Mouse (Mus musculus) mesoderm, embryonic 11.5 days (tissue): ENCODE results near the gene Cyp17a1.

Experiments
- DNase-seq: peaks from one replicate; pipeline ENCODE4 v3.0.0-alpha.2; 2012; ENCODE audit warnings: low read depth, low spot score

The Cyp17a1 gene

DNA sequence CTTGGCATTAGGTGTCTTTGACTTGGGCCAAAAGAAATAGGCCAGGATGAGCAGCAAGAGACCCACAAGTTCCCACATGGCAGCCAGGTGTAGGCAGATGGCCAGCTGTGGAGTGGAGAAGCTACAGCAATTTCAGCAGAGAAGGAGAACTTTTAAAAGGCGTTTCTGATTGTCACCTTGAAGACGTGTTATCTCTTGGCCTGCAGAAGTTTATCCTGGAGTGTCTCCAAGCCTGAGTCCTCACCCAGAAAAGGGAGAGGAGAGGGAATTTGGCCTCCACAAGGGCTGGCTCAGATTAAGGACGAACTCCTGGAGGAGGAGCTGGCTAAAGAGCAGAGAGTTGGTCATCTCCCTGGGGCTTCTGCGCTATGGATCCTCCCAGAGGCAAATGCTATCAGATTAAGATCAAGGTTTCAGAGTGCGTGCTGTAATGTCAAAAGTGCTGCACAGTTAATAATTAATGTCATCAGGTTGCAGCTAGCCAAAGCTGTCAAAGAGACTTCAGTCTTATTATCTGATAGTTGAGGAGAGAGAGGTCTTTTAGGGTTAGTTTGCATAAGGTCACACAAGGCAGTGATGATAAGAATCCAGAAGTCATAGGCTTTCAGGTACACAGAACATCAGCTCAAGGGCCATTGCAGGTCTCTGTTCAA is at the start of gene Cyp17a1:
Gene Cyp17a1, minus strand, starts transcription at position 407 of the 653 bp plus-strand sequence.
- no peak for DNase-seq

DNA sequence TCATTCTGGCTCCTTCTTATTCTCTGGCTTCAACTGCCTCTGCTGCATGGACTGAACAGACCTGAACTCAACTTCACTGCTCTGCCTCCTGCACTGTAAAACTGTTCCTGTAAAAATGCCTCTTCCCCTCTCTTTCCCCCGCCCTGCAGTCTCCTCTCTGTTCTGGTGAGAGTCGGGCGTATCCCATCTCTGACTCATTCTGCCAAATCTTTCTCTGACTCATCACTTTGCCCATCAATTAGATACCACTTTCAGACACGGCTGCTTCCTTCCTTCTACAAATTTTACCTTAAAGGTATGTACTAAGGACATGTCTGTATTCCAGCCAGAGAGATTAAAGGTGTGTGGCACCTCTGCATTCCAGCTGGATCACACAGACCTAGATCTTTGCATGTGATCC is 45.2 kb upstream of the Cyp17a1 start:
- DNase-seq: no peak

DNA sequence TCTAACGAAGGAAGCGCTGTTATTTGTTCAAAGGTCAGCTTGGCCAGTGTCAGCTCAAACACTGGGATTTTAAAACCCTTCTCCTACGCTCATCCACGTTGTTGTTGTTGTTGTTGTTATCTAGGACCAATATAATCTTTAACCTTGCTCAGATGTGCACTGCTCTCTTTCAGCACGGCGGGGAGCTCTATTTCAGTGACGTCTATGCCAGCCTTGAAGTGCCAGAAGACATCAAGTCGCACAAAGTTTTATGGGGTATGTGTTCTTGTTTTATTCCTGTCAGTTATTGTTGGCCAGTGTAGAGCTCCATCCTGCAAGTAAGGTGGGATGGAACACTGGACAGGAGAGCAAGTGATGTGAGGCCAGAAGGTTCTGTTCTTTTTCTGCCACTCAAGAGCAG is 42.0 kb upstream of the Cyp17a1 start:
- no peak for DNase-seq

DNA sequence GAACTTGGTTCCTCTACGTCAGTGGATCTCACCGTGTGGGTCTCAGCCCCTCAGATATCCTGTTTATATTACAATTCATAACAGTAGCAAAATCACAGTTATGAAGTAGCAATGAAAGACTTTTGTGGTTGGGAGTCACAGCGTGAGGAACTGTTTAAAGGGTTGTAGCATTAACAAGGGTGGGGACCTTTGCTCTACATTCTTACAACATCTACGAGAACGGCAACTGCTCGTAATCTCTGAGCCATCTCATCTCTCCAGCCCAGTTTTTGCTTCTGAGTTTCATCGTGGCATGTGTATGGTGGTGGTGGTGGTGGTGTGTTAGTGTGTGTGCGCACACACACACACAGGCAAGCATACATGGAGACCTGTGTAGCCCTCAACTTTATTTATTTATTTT is 41.3 kb upstream of the Cyp17a1 start:
- no peak for DNase-seq

DNA sequence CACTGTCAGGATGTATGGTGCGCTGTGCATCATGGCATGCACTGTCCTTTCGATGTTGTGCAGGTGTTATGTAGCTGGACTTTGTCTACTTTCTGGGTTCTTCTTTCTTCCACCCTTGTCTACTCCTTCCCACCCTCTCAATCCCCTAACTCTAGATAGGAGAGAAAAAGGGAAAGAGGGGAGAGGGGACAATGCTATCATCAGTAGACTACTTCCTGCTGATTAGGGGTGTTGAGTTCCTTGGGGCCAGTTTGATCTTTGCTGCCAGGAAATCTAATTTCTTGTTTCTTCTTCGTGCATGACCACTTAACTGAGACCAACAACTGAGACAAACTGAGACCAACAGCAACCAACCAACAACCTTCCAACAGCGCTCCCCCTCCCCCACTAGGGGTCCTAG is 37.6 kb upstream of the Cyp17a1 start:
- DNase-seq: no peak

DNA sequence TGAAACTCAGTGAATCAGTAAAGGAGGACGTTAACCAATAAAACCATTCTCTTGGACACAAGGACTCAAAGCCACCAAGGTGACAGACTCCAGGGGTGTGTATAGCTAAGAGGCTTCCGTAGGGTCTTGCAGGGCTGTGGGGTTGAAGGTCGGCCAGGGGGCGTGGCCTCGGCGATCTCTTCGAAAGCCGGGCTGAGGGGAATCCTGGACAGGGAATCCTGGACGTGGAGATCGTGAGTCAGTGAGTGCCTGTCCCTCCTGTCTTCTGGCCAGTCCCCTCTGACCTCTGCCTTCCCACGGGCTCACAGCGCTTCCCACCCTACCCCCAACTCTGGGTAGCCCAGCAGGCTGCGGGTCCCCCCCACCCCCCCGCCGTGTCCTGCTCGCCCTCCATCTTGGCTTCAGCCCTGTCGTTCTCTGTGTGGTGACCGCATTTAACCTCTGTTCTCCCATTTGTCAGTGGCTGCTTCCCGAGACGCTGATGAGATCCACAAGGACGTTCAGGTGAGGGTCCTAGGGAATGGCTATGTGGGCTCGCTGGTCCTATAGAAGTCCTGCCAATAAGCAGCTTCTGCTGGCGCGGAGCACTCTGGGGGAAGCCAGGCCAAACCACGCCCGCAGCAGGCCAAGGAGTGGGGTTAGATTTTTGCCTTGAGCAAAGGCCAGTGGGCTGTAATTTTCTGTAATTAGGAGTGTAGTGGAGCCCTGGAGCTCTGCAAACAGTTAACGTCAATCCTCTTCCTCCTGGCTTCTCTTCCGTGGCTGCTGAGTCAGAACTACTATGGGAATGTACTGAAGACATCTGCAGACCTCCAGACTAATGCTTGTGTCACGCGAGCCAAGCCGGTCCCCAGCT is 34.6 kb upstream of the Cyp17a1 start, which contains the start of gene As3mt:
Gene As3mt, plus strand, starts transcription at position 163 of the 856 bp plus-strand sequence.
- peak; percentile 69 for DNase-seq

DNA sequence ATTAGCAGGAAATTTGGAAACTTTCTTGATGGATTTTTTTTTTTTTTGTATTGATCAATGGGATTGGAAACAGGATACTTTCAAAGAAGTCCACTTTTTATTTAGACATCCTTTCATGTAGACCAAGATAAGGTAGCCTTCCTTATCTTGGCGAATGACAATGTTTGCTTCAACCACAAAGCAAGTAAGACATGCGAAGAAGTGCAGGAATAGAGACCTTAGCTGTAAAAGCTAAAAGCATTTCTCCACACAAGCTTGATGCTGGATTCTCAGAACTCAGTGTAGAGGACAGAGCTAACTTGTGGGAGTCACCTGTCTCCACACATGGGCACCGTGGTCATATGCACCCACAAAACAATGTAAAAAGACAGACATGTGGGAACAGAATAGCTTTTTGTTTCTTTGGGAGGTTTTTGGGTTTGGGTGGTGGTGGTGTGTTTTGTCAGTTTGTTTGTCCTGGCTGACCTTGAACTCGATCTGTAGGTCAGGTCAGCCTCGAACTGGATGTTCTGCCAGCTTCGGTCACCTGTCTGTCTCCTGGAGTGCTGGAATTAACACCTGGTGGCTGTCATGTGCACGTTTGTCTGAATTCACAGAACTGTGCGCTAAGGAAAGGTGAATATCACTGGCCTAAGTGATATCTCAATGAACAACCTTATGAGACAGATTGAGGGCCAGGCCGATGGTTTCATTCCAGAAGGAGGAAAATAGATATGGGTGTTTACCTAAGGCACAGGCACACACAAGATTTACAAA is 33.7 kb upstream of the Cyp17a1 start:
- no peak for DNase-seq

DNA sequence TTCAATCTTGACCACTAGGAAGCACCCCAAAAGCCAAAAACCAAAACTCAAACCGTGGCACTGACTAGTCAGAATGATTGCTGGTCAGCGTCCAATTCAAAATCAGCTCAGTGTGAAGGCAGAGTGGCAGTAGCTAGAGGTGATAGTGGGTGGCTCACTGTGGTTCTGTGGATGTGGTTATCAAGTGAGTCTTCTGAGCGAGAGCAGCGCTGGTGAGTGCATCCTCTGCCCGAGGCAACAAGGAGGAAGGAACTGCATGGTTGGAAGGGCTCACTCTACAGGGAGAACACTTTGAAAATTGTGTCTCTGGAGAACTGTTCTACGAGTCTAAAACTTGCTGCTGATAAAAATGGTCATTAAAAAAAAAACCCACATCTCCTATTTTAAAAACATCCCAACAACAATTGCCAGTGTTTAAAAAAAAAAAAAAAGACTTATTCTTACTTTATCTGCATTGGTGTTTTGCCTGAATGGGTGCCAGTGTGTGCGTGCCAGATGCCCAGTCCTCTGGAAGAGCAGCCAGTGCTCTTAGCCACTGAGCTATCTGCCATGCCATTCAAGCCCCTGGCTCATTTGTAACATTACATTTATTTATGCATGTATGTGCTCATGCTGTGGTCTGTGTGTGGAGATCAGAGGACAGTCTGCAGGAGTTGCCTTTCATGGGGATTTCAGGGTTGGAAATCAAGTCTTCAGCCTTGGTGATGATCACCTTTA is 33.0 kb upstream of the Cyp17a1 start:
- DNase-seq: no peak

DNA sequence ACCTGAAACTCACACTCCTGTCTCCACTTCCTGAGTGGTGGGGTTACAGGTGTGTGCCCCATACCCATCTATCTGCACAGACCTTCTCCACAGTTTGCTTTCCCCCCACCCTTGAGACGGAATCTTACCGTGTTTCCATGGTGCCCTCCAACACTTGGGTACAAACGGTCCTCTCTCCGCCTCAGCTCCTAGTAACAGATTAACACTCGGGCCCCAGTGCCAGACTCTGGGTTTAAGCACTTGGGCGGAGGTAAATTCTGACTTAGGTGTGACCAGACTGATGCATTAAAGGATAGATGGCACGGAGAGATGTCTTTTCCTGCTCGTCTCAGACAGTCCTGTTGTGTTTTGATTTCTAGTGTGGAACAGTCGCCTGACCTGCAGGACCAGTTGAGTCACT is 28.2 kb upstream of the Cyp17a1 start:
- DNase-seq: no peak

DNA sequence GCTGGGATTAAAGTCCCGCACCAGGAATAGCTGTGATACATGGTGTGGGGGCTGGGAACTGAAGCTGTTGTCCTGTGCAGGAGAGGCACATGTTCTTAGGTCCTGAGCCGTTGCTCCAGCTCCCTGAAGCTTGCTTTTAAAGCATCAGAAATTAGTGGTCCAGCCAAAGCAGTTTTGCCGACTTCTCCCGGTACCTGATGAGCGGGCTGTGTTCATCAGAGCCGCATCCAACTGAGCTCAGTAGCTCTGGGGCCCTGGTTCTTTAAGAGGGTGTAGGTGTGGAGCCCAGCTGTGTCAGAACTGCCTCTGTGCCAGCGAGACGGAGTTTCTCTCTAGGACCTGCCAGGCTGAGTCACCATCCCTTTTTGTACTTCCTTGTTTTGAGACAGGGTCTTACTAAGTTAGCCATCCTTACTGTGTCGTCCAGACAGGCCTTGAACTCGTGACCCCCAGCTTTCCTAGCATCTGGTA is 26.1 kb upstream of the Cyp17a1 start:
- no peak for DNase-seq

DNA sequence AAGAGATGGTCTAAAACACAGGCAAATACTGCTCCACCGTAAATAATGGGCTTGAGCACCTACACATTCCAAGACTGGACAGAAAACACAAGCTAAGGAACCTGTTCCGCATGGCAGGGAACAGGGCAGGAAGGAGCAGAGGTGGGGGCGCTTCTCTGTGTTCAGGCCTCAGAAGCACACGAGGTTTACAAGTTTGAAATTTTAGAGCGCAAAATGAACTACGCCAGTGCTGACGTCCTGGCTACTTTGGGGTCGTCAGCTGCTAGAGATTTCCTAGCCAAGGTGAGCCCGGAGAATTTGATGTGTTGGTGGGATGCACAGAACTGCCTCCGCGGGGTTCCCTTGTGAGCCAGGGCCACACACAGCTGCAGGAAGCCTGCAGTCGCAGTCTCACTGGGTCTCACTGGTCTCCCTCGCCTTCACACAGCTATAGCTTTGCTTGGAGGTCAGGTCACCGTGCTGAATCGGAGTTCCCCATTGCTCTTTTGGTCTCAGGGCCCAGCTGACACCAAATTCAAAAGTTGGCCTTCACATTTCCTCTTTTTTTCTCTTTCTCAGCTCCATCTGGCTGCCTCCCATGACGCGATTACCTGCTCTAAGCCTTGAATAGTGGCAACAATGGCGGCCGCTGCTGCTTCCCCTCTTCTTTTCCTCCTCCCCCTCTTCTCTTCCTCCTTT is 25.0 kb upstream of the Cyp17a1 start:
- no peak for DNase-seq

DNA sequence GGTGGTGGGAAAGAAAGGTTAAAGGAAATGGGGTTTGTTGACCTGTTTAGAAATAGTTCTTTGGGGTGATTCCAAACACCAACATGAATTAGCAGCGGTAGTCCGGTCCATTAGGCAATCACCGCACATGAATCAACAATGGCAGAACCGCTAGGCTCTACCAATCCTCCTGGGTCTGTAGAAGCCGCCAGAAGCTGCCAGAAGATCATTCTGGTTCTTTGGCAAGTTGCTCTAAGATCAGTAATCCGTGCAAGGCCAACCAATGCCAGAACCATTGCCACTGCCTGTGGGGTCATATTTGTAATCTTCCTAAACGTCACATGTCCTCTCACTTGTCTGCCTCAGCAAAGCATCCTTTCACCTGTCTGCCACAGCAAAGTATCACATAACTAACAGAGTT is 24.0 kb upstream of the Cyp17a1 start:
- DNase-seq: no peak

DNA sequence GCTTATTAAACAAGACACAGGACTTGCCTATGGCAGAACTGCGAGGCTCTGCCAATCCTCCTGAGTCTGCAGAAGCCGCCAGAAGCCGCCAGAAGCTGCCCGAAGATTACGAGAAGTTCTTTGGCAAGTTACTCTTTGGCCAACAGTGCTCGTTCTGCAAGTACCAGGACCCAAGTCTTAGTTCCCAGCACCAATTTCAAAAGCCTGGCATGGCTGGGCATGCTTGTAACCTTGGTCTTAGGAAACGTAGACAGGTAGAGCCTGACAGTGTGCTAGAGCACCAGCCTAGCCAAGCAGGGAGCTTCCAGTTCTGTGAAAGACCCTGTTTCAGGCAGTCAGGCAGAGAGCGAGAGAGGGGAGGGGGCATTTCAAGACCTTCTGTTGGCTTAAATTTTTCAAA is 23.5 kb upstream of the Cyp17a1 start:
- DNase-seq: no peak

DNA sequence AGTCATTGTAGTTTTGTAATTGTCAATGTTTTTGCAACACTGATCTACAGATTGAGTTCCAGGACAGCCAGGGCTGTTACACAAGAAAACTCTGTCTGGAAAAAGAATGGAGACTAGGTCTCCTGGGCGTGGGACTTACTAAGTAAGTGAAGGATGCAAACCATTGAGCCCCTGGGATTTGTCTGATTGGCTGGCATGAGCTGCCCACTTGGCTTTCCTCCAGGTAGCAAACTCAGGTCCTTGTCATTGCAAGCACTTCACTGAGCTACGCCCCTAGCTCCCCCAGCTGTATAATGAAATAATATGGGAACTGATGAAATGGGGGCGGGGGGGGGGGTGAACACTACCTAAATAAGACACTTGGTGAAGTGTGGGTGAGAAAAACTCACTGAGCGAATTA is 20.2 kb upstream of the Cyp17a1 start:
- DNase-seq: no peak

DNA sequence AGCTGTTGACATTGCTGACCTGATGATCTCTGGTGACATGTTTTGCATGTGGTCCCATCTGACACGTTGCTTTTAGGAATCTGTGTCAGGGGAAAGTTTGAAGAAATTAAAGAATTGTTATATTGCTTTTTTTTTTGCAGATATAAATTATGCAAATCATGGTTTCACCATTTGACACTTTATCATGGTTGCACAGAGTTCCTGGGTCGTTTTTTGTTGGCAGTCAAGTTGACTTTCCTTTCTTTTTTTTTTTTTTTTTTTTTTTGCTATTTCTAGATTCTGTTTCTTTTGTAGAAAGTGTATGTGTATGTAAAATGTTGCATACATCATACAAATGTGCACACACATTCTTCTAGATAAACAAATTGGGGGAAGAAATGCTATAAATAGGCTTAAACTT is 18.1 kb upstream of the Cyp17a1 start:
- DNase-seq: no peak

DNA sequence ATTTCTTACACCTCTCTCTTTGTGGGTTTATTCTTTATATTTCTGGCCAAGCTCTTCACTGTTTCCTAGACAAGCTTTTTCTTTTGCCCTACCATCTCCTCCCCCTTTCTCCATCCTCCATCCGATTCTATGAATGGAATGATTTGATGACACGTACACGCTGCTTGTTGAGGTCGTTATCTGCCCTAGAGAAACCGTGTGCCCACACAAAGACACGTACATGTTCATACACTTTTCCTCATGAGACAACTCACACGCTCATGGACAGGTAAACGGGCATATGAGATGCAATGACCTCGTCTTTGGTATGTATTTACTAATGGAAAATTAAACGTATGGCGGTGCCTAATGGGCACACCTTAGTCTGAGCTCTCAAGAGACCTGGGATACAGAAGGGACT is 17.4 kb upstream of the Cyp17a1 start:
- no peak for DNase-seq

DNA sequence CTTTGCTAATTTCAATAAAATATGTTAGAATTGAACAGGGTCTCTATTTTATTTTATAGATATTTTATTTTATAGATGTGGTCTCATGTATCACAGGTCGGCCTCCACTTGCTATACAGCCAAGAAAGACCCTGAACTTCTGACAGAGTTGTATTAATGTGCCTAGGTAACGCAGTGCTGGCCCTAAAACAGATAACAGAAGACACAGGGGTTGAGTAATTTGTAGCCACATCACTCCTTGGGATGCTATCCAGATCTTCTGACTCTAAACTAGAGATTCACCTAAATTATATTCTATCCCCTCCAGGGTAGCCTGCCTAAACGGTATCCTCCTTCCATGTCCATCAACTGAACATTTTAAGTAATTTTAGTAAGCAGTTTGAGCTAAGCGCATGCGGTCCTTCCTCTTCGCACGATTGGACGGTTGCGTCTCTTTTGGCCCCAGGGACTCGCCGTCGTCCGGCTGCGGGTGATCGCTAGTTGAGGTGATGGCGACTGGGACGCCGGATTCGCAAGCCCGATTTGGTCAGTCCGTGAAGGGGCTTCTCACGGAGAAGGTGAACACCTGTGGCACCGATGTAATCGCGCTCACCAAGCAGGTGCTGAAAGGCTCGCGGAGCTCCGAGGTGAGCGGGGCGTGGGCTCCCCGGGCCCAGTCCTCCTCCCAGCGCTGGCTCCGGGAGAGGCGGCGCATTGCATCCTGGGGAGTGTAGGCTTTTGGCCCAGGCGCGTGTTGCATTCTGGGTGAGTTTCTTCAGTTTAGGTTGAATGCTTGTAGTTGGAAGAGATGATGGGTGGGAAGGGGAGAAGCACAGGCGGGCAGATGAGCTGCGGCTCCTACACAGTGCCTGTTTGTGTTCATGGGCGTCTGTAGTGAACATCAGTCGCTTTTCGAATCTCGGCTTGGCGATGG is 16.7 kb upstream of the Cyp17a1 start, which contains the start of gene Borcs7:
Gene Borcs7, plus strand, starts transcription at position 447 of the 913 bp plus-strand sequence.
- DNase-seq: peak; percentile 79

DNA sequence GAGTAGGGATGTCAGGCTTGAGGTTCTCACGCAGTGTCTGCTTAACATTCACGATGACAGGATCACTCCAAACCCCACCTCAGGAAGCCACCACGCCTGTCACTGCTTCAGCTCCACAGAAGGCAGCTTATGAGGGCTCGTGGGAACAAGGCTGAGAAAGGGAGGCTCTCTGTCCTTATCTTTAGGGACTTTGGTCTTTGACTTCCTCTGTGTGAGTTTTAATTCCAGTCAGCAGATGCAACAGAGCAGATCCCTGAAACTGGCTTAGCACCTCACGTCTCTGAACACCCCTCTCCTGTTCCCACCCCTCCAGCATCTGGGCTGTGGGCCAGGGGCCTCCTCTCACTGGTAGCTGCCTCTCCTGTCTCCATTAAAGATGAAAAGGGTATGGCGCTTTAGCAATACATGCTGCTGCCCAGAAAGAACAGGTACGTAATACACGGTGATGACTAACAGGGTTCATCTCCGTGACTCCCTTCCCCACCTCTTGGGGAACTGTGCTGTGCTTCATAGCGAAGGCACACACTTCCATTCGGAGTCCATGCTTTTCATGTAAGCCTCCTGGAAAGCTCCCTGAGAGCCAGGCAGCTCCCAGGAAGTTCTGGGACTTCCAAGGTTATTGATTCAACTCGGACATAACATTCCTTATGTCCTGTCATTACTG is 6.9 kb upstream of the Cyp17a1 start:
- no peak for DNase-seq

DNA sequence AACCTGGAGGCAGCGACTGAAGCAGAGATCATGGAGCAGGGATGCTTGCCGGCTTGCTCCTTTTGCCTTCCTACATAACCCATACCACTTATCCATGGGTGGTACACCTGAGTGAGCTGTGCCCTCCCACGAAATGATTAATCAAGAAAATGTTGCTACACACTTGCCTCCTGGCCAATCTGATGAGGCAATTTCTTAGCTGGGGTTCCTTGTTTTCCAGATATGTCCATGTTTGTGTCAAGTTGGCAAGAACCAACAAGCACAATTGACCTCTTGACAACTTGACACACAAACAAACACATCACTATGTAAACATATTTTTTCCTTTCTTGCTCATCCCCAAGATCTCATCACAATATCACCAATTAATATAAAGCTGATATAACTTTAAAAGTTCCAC is 2.7 kb upstream of the Cyp17a1 start:
- no peak for DNase-seq
